Mouse (Mus musculus): Measurements from ENCODE around the gene Kdm5a. TPM values are rescaled to one million over a fixed set of nuclear protein-coding genes. Genes with fewer than 3 reads are reported as not detected.

Kdm5a gene
- polyA plus RNA-seq, 1 experiment from 2014 or later: 40.7 TPM

- Histone ChIP-seq H3K9ac (ENCODE audit: low read depth, low read length) (no peak overlapping the region), H3K4me2 (no peak overlapping the region), H3K27ac (ENCODE audit: low read depth, low read length) (no peak overlapping the region), H3K27me3 (ENCODE audit: control insufficient read depth, insufficient read depth, low read length) (no peaks in the 10 kb centered on the region), H3K9me3 (replicated peaks; ENCODE audit: control insufficient read depth, low read length) (no peaks in the 10 kb centered on the region), H3K4me1 (ENCODE audit: control insufficient read depth, insufficient read depth, low read length) (no peaks in the 10 kb centered on the region), H3K36me3 (ENCODE audit: control insufficient read depth, insufficient read depth, low read length) (no peaks in the 10 kb centered on the region; the same call in 1 of the 2 replicates), H3K4me3 (ENCODE audit: low read depth, low read length) (no peak overlapping the region)
- no peak for ATAC-seq (replicated peaks; ENCODE audit: insufficient number of reproducible peaks, low FRiP score, low TSS enrichment)
- WGBS (ENCODE audit: insufficient replicate concordance): 68% methylated on average over 5 of the region's 5 CpGs
Measured at GRCm38 (mm10) chr6:120453103-120453445, 89.2 kb downstream of the Kdm5a start.

GRCm38 (mm10) chr6:120453556-120453955 is 89.6 kb downstream of the Kdm5a start:
- no peak for ATAC-seq (replicated peaks; ENCODE audit: insufficient number of reproducible peaks, low FRiP score, low TSS enrichment)
- H3K4me2 ChIP-seq: no peak overlapping the region
- no peak overlapping the region for H3K27ac ChIP-seq (ENCODE audit: low read depth, low read length)
- no peaks in the 10 kb centered on the region for H3K9me3 ChIP-seq (replicated peaks; ENCODE audit: control insufficient read depth, low read length)
- H3K4me3 ChIP-seq (ENCODE audit: low read depth, low read length): no peak overlapping the region
- no peaks in the 10 kb centered on the region for H3K27me3 ChIP-seq (ENCODE audit: control insufficient read depth, insufficient read depth, low read length)
- no peaks in the 10 kb centered on the region for H3K4me1 ChIP-seq (ENCODE audit: control insufficient read depth, insufficient read depth, low read length)
- H3K36me3 ChIP-seq (ENCODE audit: control insufficient read depth, insufficient read depth, low read length): no peaks in the 10 kb centered on the region; the same call in 1 of the 2 replicates
- H3K9ac ChIP-seq (ENCODE audit: low read depth, low read length): no peak overlapping the region
- 87% methylated on average over 3 of the region's 3 CpGs for WGBS (ENCODE audit: insufficient replicate concordance)

DNA sequence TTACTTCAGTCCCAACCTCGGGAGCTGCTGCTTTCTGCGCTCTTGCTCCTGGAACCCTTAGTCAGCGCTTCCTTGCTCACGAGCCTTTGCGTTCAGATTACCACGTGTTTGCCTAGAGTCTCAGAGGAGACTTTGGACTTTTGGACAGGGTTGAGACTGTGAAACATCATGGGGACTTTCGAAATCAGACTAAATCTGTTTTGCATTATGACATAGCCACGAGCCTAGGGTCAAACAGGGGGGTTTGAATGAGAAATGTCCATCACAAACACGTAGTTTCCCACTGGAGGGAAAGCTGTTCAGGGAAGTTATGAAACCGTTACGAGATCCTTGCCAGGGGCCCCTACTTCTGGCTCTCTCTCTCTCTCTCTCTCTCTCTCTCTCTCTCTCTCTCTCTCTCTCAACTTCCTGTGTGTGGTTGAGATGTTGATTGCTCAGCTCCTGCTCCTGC is 90.7 kb downstream of the Kdm5a start:
- ATAC-seq (replicated peaks; ENCODE audit: insufficient number of reproducible peaks, low FRiP score, low TSS enrichment): no peak
- Histone ChIP-seq H3K27ac (ENCODE audit: low read depth, low read length) (no peak overlapping the region), H3K4me3 (ENCODE audit: low read depth, low read length) (no peak overlapping the region), H3K4me2 (no peak overlapping the region), H3K27me3 (ENCODE audit: control insufficient read depth, insufficient read depth, low read length) (no peaks in the 10 kb centered on the region), H3K9ac (ENCODE audit: low read depth, low read length) (no peak overlapping the region), H3K4me1 (ENCODE audit: control insufficient read depth, insufficient read depth, low read length) (no peaks in the 10 kb centered on the region), H3K9me3 (replicated peaks; ENCODE audit: control insufficient read depth, low read length) (no peaks in the 10 kb centered on the region), H3K36me3 (ENCODE audit: control insufficient read depth, insufficient read depth, low read length) (no peaks in the 10 kb centered on the region)
- 58% methylated on average over 11 of the region's 11 CpGs for WGBS (ENCODE audit: insufficient replicate concordance)

DNA sequence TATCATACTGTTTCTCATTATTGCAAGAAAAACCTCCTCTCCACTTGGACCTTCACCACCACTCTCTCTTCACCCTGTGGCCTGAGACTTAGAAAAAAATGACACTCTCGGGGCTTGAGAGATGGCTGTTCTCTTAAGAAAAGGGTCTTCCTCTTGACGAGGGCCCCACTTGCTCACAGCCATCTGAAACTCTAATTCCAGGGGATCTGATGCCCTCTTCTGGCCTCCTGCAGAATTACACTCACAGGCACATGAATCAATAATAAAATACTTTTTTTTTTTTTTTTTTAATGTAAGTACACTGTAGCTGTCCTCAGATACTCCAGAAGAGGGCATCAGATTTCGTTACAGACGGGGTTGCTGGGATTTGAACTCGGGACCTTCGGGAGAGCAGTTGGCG is 93.2 kb downstream of the Kdm5a start:
- Histone ChIP-seq H3K27me3 (ENCODE audit: control insufficient read depth, insufficient read depth, low read length) (peaks cover 11% of the 10 kb centered on the region), H3K9ac (ENCODE audit: low read depth, low read length) (no peak overlapping the region), H3K4me3 (ENCODE audit: low read depth, low read length) (no peak overlapping the region), H3K4me1 (ENCODE audit: control insufficient read depth, insufficient read depth, low read length) (no peaks in the 10 kb centered on the region), H3K27ac (ENCODE audit: low read depth, low read length) (no peak overlapping the region), H3K9me3 (replicated peaks; ENCODE audit: control insufficient read depth, low read length) (no peaks in the 10 kb centered on the region), H3K4me2 (no peak overlapping the region), H3K36me3 (ENCODE audit: control insufficient read depth, insufficient read depth, low read length) (no peaks in the 10 kb centered on the region)
- ATAC-seq (replicated peaks; ENCODE audit: insufficient number of reproducible peaks, low FRiP score, low TSS enrichment): no peak
- WGBS (ENCODE audit: insufficient replicate concordance): 66% methylated on average over 7 of the region's 7 CpGs

DNA sequence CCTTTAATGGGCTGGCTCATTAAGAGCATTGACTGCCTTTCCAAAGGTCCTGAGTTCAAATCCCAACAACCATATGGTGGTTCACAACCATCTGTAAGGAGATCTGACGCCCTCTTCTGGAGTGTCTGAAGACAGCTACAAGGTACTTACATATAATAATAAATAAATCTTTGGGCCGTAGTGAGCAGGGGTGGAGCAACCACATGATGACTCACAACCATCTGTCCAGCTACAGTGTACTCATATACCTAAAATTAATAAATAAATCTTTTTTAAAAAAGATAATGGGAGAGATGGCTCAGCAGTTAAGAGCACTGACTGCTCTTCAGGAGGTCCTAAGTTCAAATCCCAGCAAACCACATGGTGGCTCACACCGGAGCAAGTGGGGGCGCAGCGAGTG is 93.8 kb downstream of the Kdm5a start:
- WGBS (ENCODE audit: insufficient replicate concordance): 87% methylated on average over 5 of the region's 5 CpGs
- ATAC-seq (replicated peaks; ENCODE audit: insufficient number of reproducible peaks, low FRiP score, low TSS enrichment): no peak
- Histone ChIP-seq H3K4me3 (ENCODE audit: low read depth, low read length) (no peak overlapping the region), H3K9me3 (replicated peaks; ENCODE audit: control insufficient read depth, low read length) (no peaks in the 10 kb centered on the region), H3K27ac (ENCODE audit: low read depth, low read length) (no peak overlapping the region), H3K27me3 (ENCODE audit: control insufficient read depth, insufficient read depth, low read length) (peaks cover 18% of the 10 kb centered on the region), H3K36me3 (ENCODE audit: control insufficient read depth, insufficient read depth, low read length) (no peaks in the 10 kb centered on the region), H3K4me1 (ENCODE audit: control insufficient read depth, insufficient read depth, low read length) (no peaks in the 10 kb centered on the region), H3K9ac (ENCODE audit: low read depth, low read length) (no peak overlapping the region), H3K4me2 (no peak overlapping the region)

GRCm38 (mm10) chr6:120461217-120461616 is 97.3 kb downstream of the Kdm5a start:
- WGBS (ENCODE audit: insufficient replicate concordance): 53% methylated on average over 15 of the region's 15 CpGs
- no peak for ATAC-seq (replicated peaks; ENCODE audit: insufficient number of reproducible peaks, low FRiP score, low TSS enrichment)
- peaks cover 40% of the 10 kb centered on the region for H3K27me3 ChIP-seq (ENCODE audit: control insufficient read depth, insufficient read depth, low read length)
- no peak overlapping the region for H3K4me3 ChIP-seq (ENCODE audit: low read depth, low read length)
- H3K9me3 ChIP-seq (replicated peaks; ENCODE audit: control insufficient read depth, low read length): no peaks in the 10 kb centered on the region
- no peak overlapping the region for H3K27ac ChIP-seq (ENCODE audit: low read depth, low read length)
- peaks cover 5% of the 10 kb centered on the region; the same call in 1 of the 2 replicates for H3K4me1 ChIP-seq (ENCODE audit: control insufficient read depth, insufficient read depth, low read length)
- H3K4me2 ChIP-seq: no peak overlapping the region
- no peaks in the 10 kb centered on the region for H3K36me3 ChIP-seq (ENCODE audit: control insufficient read depth, insufficient read depth, low read length)
- H3K9ac ChIP-seq (ENCODE audit: low read depth, low read length): no peak overlapping the region

DNA sequence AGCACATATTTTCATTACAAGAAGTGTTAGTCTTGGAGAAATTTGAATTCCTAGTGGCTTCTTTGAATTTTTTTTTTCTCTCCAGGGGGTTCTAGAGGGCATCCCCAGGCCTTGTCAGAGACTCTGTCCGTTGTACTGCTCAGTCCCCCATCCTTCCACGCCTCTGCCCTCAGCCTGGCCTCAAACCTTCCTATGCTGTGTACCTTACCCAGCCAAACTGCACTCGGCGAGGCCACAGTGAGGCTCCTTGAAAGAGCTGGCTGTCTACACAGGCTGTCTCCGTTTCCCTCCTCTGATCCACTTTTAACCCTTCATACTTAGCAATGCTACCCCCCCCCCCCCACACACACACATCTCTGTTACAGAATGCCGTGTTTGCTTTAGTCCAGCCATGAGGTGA is 98.3 kb downstream of the Kdm5a start:
- Histone ChIP-seq H3K4me2 (no peak overlapping the region), H3K36me3 (ENCODE audit: control insufficient read depth, insufficient read depth, low read length) (no peaks in the 10 kb centered on the region), H3K4me1 (ENCODE audit: control insufficient read depth, insufficient read depth, low read length) (peaks cover 5% of the 10 kb centered on the region; the same call in 1 of the 2 replicates), H3K27me3 (ENCODE audit: control insufficient read depth, insufficient read depth, low read length) (peaks cover 40% of the 10 kb centered on the region), H3K4me3 (ENCODE audit: low read depth, low read length) (no peak overlapping the region), H3K9ac (ENCODE audit: low read depth, low read length) (no peak overlapping the region), H3K9me3 (replicated peaks; ENCODE audit: control insufficient read depth, low read length) (no peaks in the 10 kb centered on the region), H3K27ac (ENCODE audit: low read depth, low read length) (no peak overlapping the region)
- 56% methylated on average over 6 of the region's 6 CpGs for WGBS (ENCODE audit: insufficient replicate concordance)
- ATAC-seq (replicated peaks; ENCODE audit: insufficient number of reproducible peaks, low FRiP score, low TSS enrichment): no peak

GRCm38 (mm10) chr6:120463086-120463871 is 99.4 kb downstream of the Kdm5a start, which contains the start of gene Il17ra:
Gene Il17ra, plus strand, starts transcription at chr6:120463247.
- H3K4me2 ChIP-seq: peak within 1 kb of the TSS; percentile 68
- WGBS (ENCODE audit: insufficient replicate concordance): 2% methylated on average over 84 of the region's 90 CpGs
- H3K36me3 ChIP-seq (ENCODE audit: control insufficient read depth, insufficient read depth, low read length): no peaks in the 10 kb centered on the region
- H3K9ac ChIP-seq (ENCODE audit: low read depth, low read length): peak within 1 kb of the TSS; percentile 39; the same call in 1 of the 2 replicates
- H3K27ac ChIP-seq (ENCODE audit: low read depth, low read length): no peak within 1 kb of the TSS
- ATAC-seq (replicated peaks; ENCODE audit: insufficient number of reproducible peaks, low FRiP score, low TSS enrichment): peak; percentile 73
- peak within 1 kb of the TSS; percentile 65 for H3K4me3 ChIP-seq (ENCODE audit: low read depth, low read length)
- H3K27me3 ChIP-seq (ENCODE audit: control insufficient read depth, insufficient read depth, low read length): peaks cover 40% of the 10 kb centered on the region
- no peaks in the 10 kb centered on the region for H3K9me3 ChIP-seq (replicated peaks; ENCODE audit: control insufficient read depth, low read length)
- H3K4me1 ChIP-seq (ENCODE audit: control insufficient read depth, insufficient read depth, low read length): peaks cover 5% of the 10 kb centered on the region; the same call in 1 of the 2 replicates

GRCm38 (mm10) chr6:120463884-120464283 is 100.0 kb downstream of the Kdm5a start:
- Histone ChIP-seq H3K9me3 (replicated peaks; ENCODE audit: control insufficient read depth, low read length) (no peaks in the 10 kb centered on the region), H3K27ac (ENCODE audit: low read depth, low read length) (no peak overlapping the region), H3K36me3 (ENCODE audit: control insufficient read depth, insufficient read depth, low read length) (no peaks in the 10 kb centered on the region), H3K4me1 (ENCODE audit: control insufficient read depth, insufficient read depth, low read length) (peaks cover 5% of the 10 kb centered on the region; the same call in 1 of the 2 replicates), H3K27me3 (ENCODE audit: control insufficient read depth, insufficient read depth, low read length) (peaks cover 40% of the 10 kb centered on the region), H3K9ac (ENCODE audit: low read depth, low read length) (0 out of 2 replicates have a peak overlapping the region, but pooled peaks have one; percentile 39), H3K4me2 (peak overlapping the region; percentile 68), H3K4me3 (ENCODE audit: low read depth, low read length) (peak overlapping the region; percentile 65)
- no peak for ATAC-seq (replicated peaks; ENCODE audit: insufficient number of reproducible peaks, low FRiP score, low TSS enrichment)
- 4% methylated on average over 11 of the region's 11 CpGs for WGBS (ENCODE audit: insufficient replicate concordance)

Data from heart, embryonic 11.5 days (tissue).